Mouse (Mus musculus) embryonic facial prominence, embryonic 11.5 days (tissue): ENCODE data around the gene Banp. TPM values are rescaled to one million over a fixed set of nuclear protein-coding genes. Genes with fewer than 3 reads are reported as not detected.

Source experiments
- ATAC-seq: fragments of 200-750 bp; cut with Nextera tagmentation; replicated peaks from 2 replicates; pipeline ENCODE4 v1.8.0; 2017; ENCODE audit warnings: low read depth; ENCODE audit not compliant: insufficient number of reproducible peaks, low FRiP score, low TSS enrichment
- DNase-seq: peaks from one replicate; pipeline ENCODE4 v3.0.0-alpha.2; 2015; ENCODE audit warnings: low spot score
- H3K27ac ChIP-seq: fragments of 300-500 bp; sonication (generic); replicated peaks from 2 replicates; pipeline ENCODE4 v1.5.1; 2014; ENCODE audit warnings: mild to moderate bottlenecking, low read depth, low read length, control low read depth
- H3K27me3 ChIP-seq: fragments of 300-500 bp; sonication (generic); 2 replicates; pipeline ENCODE4 v1.6.1; 2014; ENCODE audit warnings: mild to moderate bottlenecking, low read length, moderate library complexity, mixed read lengths; ENCODE audit not compliant: control insufficient read depth, insufficient read depth
- H3K36me3 ChIP-seq: fragments of 300-500 bp; sonication (generic); replicated peaks from 2 replicates; pipeline ENCODE4 v1.6.1; 2014; ENCODE audit warnings: low read depth, mild to moderate bottlenecking, low read length, moderate library complexity, mixed read lengths; ENCODE audit not compliant: control insufficient read depth, insufficient read depth
- H3K4me1 ChIP-seq: fragments of 300-500 bp; sonication (generic); 2 replicates; pipeline ENCODE4 v1.6.1; 2014; ENCODE audit warnings: low read length, mixed read lengths; ENCODE audit not compliant: control insufficient read depth, insufficient read depth
- H3K4me2 ChIP-seq: fragments of 300-500 bp; sonication (generic); 2 replicates; pipeline ENCODE4 v1.6.1; 2014; ENCODE audit warnings: low read depth, mild to moderate bottlenecking, control low read depth, low read length, moderate library complexity
- H3K4me3 ChIP-seq: fragments of 300-500 bp; sonication (generic); 2 replicates; pipeline ENCODE4 v1.5.1; 2014; ENCODE audit warnings: low read depth, low read length, control low read depth
- H3K9ac ChIP-seq: fragments of 300-500 bp; sonication (generic); replicated peaks from 2 replicates; pipeline ENCODE4 v1.6.1; 2014; ENCODE audit warnings: mild to moderate bottlenecking, control low read depth, low read length
- H3K9me3 ChIP-seq: fragments of 300-500 bp; sonication (generic); replicated peaks from 2 replicates; pipeline ENCODE4 v1.6.1; 2016; ENCODE audit warnings: mild to moderate bottlenecking, low read length, inconsistent platforms, mixed read lengths; ENCODE audit not compliant: control insufficient read depth
- WGBS: fragments of 180-500 bp; shearing (Covaris S2); extraction: QIAGEN DNeasy Blood & Tissue Kit; methylation state at CpG from one replicate; pipeline ENCODE4 v1.1.7; 2014; 5-methylcytosine and 5-hydroxymethylcytosine counted together
- polyA plus RNA-seq: library from polyadenylated mRNA; unstranded; fragments of >200 nt; fragmentation: Nextera tagmentation; extraction: Ambion mirVana; gene quantifications from 2 replicates; pipeline ENCODE4 v1.2.1, GENCODE M21; 2014

Banp gene
- polyA plus RNA-seq, 1 experiment from 2014 or later = 56.2 TPM

- Histone ChIP-seq H3K4me3 (no peak overlapping the region), H3K4me2 (peak overlapping the region; percentile 64), H3K9me3 (no peaks in the 10 kb centered on the region), H3K27ac (peak overlapping the region; percentile 30; the same call in 1 of the 2 replicates), H3K36me3 (no peaks in the 10 kb centered on the region), H3K27me3 (no peaks in the 10 kb centered on the region), H3K4me1 (peaks cover 4% of the 10 kb centered on the region; the same call in 1 of the 2 replicates), H3K9ac (no peak overlapping the region)
- ATAC-seq = no peak
- no peak for DNase-seq
- WGBS = 58% methylated on average over 19 of the region's 19 CpGs
Measured at GRCm38 (mm10) chr8:121948321-121949145, 1.0 kb upstream of the Banp start.

DNA sequence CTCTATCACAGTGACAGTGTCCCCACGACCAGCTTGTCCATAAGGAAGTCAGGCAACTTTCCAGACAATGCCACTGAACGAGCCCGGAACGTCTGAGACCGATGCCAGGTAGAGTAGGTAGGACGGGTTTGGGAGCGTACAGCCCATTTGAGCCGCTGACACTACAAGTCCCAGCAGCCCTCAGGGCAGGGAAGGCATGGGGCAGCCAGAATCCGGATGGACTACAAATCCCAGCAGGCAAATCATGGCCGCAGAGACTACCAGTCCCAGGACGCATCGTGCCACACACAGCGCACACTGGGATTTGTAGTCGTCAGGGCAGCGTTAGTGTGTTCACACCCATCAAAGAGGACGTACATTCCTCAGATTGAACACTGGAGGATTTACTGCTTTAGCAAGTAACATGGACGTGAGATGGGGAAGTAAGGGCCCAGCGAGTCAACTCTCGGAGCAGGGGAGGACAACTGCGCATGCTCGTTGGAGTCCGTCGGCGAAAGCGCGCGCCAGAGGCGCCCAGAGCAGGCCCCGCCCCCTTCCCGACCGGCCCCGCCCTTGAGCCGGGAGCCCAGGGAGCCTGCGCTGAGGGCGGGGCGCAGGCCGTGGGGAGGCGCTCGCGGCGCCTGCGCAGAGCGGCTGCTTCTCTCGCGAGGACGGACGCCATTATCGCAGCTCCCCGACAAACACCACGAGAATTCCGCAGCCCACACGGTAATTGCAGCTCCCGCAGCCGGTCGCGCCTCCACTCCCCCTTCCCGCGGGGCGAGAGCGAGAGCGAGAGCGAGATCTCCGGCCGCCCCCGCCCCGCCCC is 595 bp downstream of the Banp start:
- WGBS = under 1% methylated on average over 63 of the region's 66 CpGs
- no peaks in the 10 kb centered on the region for H3K9me3 ChIP-seq
- DNase-seq (peak; percentile 98), ATAC-seq (peak; percentile 91)
- H3K36me3 ChIP-seq = no peaks in the 10 kb centered on the region
- H3K27ac ChIP-seq = peak overlapping the region; percentile 84
- H3K27me3 ChIP-seq = no peaks in the 10 kb centered on the region
- H3K4me1 ChIP-seq = peaks cover 4% of the 10 kb centered on the region; the same call in 1 of the 2 replicates
- peak overlapping the region; percentile 79 for H3K4me2 ChIP-seq
- peak overlapping the region; percentile 98 for H3K9ac ChIP-seq
- peak overlapping the region; percentile 95 for H3K4me3 ChIP-seq

DNA sequence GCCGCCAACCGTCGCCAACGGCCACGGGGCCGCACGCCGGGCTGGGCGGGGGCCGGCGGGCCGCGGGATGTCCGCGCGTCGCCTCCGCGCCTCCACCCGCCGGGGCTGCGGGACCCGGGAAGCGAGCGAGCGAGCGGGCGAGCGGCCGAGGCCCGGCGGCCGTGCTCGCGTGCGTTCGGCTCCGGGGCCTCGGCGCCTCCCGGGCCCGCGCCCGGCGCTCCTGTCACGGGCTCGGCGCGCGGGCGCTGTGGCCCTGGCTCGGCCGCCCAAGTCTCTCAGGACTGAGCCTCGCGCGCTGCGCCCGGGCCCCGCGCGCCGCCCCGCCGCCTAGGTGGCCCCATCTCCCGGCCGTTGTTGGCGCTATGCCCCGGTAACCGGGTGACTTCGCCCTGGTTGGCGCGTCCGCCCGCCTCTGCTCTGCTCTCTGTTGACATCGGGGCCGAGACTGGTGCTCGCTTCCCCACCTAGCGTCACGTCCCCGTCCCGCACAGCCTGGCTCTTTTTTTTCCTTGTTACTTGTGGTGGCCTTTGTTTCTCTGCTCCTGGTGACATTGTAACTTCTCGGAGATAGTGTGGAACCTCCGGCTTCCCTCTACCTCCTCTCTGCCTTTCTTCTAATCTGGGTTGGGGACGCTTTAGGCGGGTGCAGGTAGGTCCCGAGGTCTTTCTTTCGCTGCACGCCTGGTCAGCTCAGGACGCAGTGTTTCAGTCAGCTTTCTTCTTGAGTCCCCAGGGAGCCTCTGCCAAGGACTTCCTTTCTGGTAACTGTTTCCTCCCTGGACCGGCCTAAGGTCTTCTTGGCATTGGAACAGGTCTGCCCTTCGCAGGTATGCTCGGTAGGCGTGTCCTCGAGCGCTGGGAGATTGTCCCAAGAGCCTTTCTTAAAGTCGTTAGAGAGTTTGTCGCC is 1.5 kb downstream of the Banp start:
- DNase-seq (peak; percentile 54), ATAC-seq (peak; percentile 3; the same call in 1 of the 2 replicates)
- Histone ChIP-seq H3K4me2 (peak overlapping the region; percentile 79), H3K9me3 (no peaks in the 10 kb centered on the region), H3K27me3 (no peaks in the 10 kb centered on the region), H3K36me3 (no peaks in the 10 kb centered on the region), H3K4me1 (peaks cover 4% of the 10 kb centered on the region; the same call in 1 of the 2 replicates), H3K4me3 (peak overlapping the region; percentile 95), H3K27ac (peak overlapping the region; percentile 84), H3K9ac (peak overlapping the region; percentile 98)
- WGBS = 2% methylated on average over 66 of the region's 97 CpGs

DNA sequence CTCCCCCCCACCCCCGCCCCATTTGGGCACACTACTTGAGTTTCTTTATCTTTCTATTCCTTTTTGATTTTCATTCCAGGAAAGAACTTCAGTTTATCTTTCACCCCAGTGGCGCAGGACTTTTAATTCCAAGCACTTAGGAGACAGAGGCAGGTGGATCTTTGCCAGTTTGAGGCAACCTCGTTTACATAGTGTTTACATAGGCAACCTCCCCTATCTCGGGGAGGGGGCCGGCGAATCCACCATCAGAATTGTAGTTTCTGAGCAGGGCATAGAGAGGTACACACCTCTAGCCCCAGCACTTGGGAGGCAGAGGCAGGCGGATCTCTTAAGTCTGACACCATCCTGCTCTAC is 2.1 kb downstream of the Banp start:
- Histone ChIP-seq H3K27ac (no peak overlapping the region; the same call in 1 of the 2 replicates), H3K4me2 (peak overlapping the region; percentile 79), H3K4me1 (peaks cover 4% of the 10 kb centered on the region; the same call in 1 of the 2 replicates), H3K9me3 (no peaks in the 10 kb centered on the region), H3K4me3 (peak overlapping the region; percentile 95), H3K9ac (peak overlapping the region; percentile 98), H3K36me3 (no peaks in the 10 kb centered on the region), H3K27me3 (no peaks in the 10 kb centered on the region)
- DNase-seq (no peak), ATAC-seq (no peak)
- 44% methylated on average over 7 of the region's 7 CpGs for WGBS

- peaks cover 4% of the 10 kb centered on the region; the same call in 1 of the 2 replicates for H3K4me1 ChIP-seq
- no peaks in the 10 kb centered on the region for H3K9me3 ChIP-seq
- H3K9ac ChIP-seq = 0 out of 2 replicates have a peak overlapping the region, but pooled peaks have one; percentile 1
- H3K36me3 ChIP-seq = no peaks in the 10 kb centered on the region
- H3K4me3 ChIP-seq = peak overlapping the region; percentile 1; the same call in 1 of the 2 replicates
- H3K4me2 ChIP-seq = no peak overlapping the region
- H3K27ac ChIP-seq = no peak overlapping the region
- no peak for DNase-seq
- no peaks in the 10 kb centered on the region for H3K27me3 ChIP-seq
- ATAC-seq = no peak
Measured at GRCm38 (mm10) chr8:121952122-121952521, 2.6 kb downstream of the Banp start.

DNA sequence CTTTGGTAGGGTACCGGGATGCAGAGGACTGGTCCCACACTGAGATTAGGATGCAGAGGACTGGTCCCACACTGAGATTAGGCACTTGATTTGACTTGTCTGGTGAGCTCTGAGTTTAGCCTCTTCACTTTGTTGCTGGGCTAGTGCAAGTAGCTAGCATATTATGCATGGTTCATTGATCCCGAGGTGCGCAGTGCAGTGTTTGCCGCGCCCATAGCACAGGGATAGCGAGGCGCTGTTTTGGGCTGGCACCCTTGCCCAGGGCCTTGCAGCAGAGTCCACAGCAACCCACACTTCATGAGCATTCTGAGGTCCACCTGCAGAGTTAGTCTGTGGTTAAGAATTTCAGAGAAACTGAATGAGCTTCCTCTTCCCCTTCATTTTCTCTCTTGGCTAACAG is 3.2 kb downstream of the Banp start:
- H3K27me3 ChIP-seq = no peaks in the 10 kb centered on the region
- ATAC-seq (no peak), DNase-seq (no peak)
- no peak overlapping the region for H3K27ac ChIP-seq
- WGBS = 92% methylated on average over 7 of the region's 7 CpGs
- H3K9ac ChIP-seq = no peak overlapping the region
- H3K4me2 ChIP-seq = no peak overlapping the region
- H3K36me3 ChIP-seq = no peaks in the 10 kb centered on the region
- H3K4me1 ChIP-seq = peaks cover 4% of the 10 kb centered on the region; the same call in 1 of the 2 replicates
- H3K9me3 ChIP-seq = no peaks in the 10 kb centered on the region
- H3K4me3 ChIP-seq = no peak overlapping the region; the same call in 1 of the 2 replicates

- 80% methylated on average over 3 of the region's 3 CpGs for WGBS
- Histone ChIP-seq H3K4me2 (no peak overlapping the region), H3K4me1 (peaks cover 4% of the 10 kb centered on the region; the same call in 1 of the 2 replicates), H3K27me3 (no peaks in the 10 kb centered on the region), H3K9ac (no peak overlapping the region), H3K27ac (no peak overlapping the region), H3K36me3 (no peaks in the 10 kb centered on the region), H3K4me3 (no peak overlapping the region), H3K9me3 (no peaks in the 10 kb centered on the region)
- ATAC-seq (no peak), DNase-seq (no peak)
Measured at GRCm38 (mm10) chr8:121953821-121954545, 4.4 kb downstream of the Banp start.
